Mouse (Mus musculus): ENCODE measurements around the gene Rab5c. TPM values are rescaled to one million over a fixed set of nuclear protein-coding genes. Genes with fewer than 3 reads are reported as not detected.

Gene Rab5c
- total and polyA plus RNA-seq, 3 experiments, result 249 to 263 TPM; not detected in 1

DNA sequence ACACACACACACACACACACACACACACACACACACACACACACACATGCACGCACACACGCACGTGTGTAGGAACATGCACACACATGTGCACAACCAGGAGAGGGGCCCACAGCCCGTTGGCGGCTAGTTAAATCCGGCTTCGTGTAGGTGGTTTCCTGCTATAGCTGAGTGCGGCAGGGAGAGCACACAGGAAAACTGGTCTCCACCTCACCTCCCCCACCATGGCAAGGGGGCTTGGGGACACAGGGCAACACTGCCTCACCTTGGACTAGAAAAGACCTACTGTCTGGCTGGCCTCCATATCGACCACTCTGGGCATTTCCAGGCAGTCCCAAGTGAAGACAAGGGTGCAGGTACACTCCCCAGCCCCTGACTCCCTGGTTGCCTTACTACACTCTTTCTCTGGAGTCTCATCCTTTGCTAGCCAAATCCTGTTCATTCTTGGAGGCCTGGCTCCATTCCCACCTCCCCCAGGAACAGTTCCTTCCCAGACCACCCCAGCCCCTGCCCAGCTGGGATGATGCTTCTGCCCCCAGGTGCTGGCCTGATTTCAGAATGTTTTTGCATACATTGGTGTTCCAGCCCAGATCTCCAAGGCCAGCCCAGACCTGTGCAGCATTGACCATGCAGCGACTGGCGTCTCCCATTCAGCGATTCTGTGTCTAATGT is 16.1 kb upstream of the Rab5c start:
- no peaks in the 10 kb centered on the region for H3K36me3 ChIP-seq (ENCODE audit: control insufficient read depth in 1 of 2, insufficient read depth in 2 of 2, low read length in 2 of 2)
- no peaks in the 10 kb centered on the region for H3K79me2 ChIP-seq (ENCODE audit: control insufficient read depth, insufficient read depth, low read length, poor library complexity)
- H3K27me3 ChIP-seq (ENCODE audit: control insufficient read depth in 1 of 2, insufficient read depth in 2 of 2, low read length in 2 of 2), result no peaks in the 10 kb centered on the region

DNA sequence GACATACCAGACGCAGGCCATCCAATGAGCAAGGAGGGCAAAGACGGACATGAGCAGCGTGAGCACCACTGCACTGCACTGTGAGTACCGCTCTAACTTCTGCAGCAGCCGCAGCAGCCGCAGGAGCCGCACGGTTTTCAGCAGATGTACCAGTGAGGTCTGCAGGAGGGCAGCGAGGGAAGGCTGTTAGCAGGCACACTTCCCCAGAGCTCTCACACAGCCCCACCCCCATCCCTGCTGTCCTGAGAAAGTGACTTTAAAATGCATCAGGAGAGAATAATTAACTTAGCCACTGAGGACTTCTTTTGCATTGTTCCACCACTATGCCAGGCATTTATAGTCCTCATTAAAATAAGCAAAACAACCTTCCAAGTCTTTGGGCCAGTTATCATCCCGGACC is 14.3 kb upstream of the Rab5c start:
- TF ChIP-seq ZKSCAN1 (IDR thresholded peaks at IDR 0.05; ENCODE audit: low read depth, low read length) (no peak), ZNF384 (IDR thresholded peaks at IDR 0.05; ENCODE audit: low read depth, low read length) (no peak), MEF2A (IDR thresholded peaks at IDR 0.05; ENCODE audit: extremely low read depth, insufficient replicate concordance, low read depth, low read length, poor library complexity, severe bottlenecking) (no peak), GABPA (IDR thresholded peaks at IDR 0.05; ENCODE audit: low read depth, low read length) (no peak), NELFE (IDR thresholded peaks at IDR 0.05; ENCODE audit: low read depth, low read length) (no peak), MAFK (IDR thresholded peaks at IDR 0.05; ENCODE audit: borderline replicate concordance, low read depth, low read length) (no peak), KAT2A (conservative IDR thresholded peaks at IDR 0.05; ENCODE audit: low read depth, low read length) (no peak), ZC3H11A (IDR thresholded peaks at IDR 0.05; ENCODE audit: low read depth, low read length) (no peak), USF2 (IDR thresholded peaks at IDR 0.05; ENCODE audit: borderline replicate concordance in 1 of 2, insufficient read depth in 1 of 2, low read depth in 1 of 2, low read length in 2 of 2) (no peak)
- Histone ChIP-seq H3K4me1 (ENCODE audit: control insufficient read depth in 1 of 2, insufficient read depth in 2 of 2, low read length in 2 of 2) (peaks cover 3 to 9% of the 10 kb centered on the region in 2 experiments; a peak in 3 of 4 replicates), H3K27me3 (ENCODE audit: control insufficient read depth in 1 of 2, insufficient read depth in 2 of 2, low read length in 2 of 2) (no peaks in the 10 kb centered on the region), H3K4me3 (ENCODE audit: control insufficient read depth in 1 of 2, insufficient read depth in 1 of 2, low read depth in 2 of 2, low read length in 2 of 2) (no peak overlapping the region), H3K9ac (ENCODE audit: control insufficient read depth, low read depth, low read length, poor library complexity, severe bottlenecking) (no peak overlapping the region), H3K36me3 (ENCODE audit: control insufficient read depth in 1 of 2, insufficient read depth in 2 of 2, low read length in 2 of 2) (0 out of 4 replicates have a peak, but pooled peaks cover 0 to 5% of the 10 kb centered on the region in 2 experiments), H3K27ac (ENCODE audit: control insufficient read depth, low read depth, low read length) (no peak overlapping the region), H3K79me2 (ENCODE audit: control insufficient read depth, insufficient read depth, low read length, poor library complexity) (no peaks in the 10 kb centered on the region), H3K9me3 (replicated peaks; ENCODE audit: insufficient read depth, low read length) (no peaks in the 10 kb centered on the region)
- DNase-seq (ENCODE audit: low read depth, low spot score), result no peak

More for the DNA sequence above, 16.1 kb upstream of the Rab5c start:
- no peak overlapping the region for H3K27ac ChIP-seq (ENCODE audit: control insufficient read depth, low read depth, low read length)
- H3K4me1 ChIP-seq (ENCODE audit: control insufficient read depth in 1 of 2, insufficient read depth in 2 of 2, low read length in 2 of 2), result no peaks in the 10 kb centered on the region
- H3K9me3 ChIP-seq (replicated peaks; ENCODE audit: insufficient read depth, low read length), result no peaks in the 10 kb centered on the region
- H3K9ac ChIP-seq (ENCODE audit: control insufficient read depth, low read depth, low read length, poor library complexity, severe bottlenecking), result no peak overlapping the region
- no peak overlapping the region for H3K4me3 ChIP-seq (ENCODE audit: control insufficient read depth in 1 of 2, insufficient read depth in 1 of 2, low read depth in 2 of 2, low read length in 2 of 2)
- no peak for DNase-seq (ENCODE audit: low read depth, low spot score)
- TF ChIP-seq MAZ (IDR thresholded peaks at IDR 0.05; ENCODE audit: low read depth, low read length), result no peak
- no peak for TF ChIP-seq TAL1 (IDR thresholded peaks at IDR 0.05; ENCODE audit: low read length)
- no peak for TF ChIP-seq ZMIZ1 (IDR thresholded peaks at IDR 0.05; ENCODE audit: low read depth, low read length)
- TF ChIP-seq ZKSCAN1 (IDR thresholded peaks at IDR 0.05; ENCODE audit: low read depth, low read length), result no peak
- TF ChIP-seq USF2 (IDR thresholded peaks at IDR 0.05; ENCODE audit: borderline replicate concordance in 1 of 2, insufficient read depth in 1 of 2, low read depth in 1 of 2, low read length in 2 of 2), result no peak
- no peak for TF ChIP-seq MAX (IDR thresholded peaks at IDR 0.05; ENCODE audit: low read length)
- TF ChIP-seq EP300 (IDR thresholded peaks at IDR 0.05; ENCODE audit: low read depth in 1 of 2, low read length in 2 of 2), result no peak
- no peak for TF ChIP-seq NRF1 (IDR thresholded peaks at IDR 0.05; ENCODE audit: insufficient read depth, low read depth, low read length, poor library complexity, severe bottlenecking)
- TF ChIP-seq TCF12 (IDR thresholded peaks at IDR 0.05; ENCODE audit: low read depth, low read length), result no peak
- no peak for TF ChIP-seq SIN3A (IDR thresholded peaks at IDR 0.05; ENCODE audit: low read length)
